Mouse (Mus musculus) liver, adult 2 months (tissue): ENCODE data around the gene Vstm2l.

ENCODE experiments used
- CTCF ChIP-seq: fragments of 200-500 bp; IDR thresholded peaks from 2 replicates; pipeline ENCODE4 v1.5.1; 2011; ENCODE audit warnings: low read depth, low read length, control low read depth
- POLR2A ChIP-seq: fragments of 200-500 bp; IDR thresholded peaks from 2 replicates; pipeline ENCODE4 v1.6.1; 2011; ENCODE audit warnings: low read length, control low read depth; ENCODE audit not compliant: insufficient read depth; ENCODE audit errors: extremely low read depth

- TF ChIP-seq POLR2A (no peak), CTCF (no peak)
These were observed 64.8 kb downstream of the Vstm2l start for GRCm38 (mm10) chr2:157979241-157979640.
